Mouse (Mus musculus): ENCODE data around the gene Tgfbr1. TPM values are rescaled to one million over a fixed set of nuclear protein-coding genes. Genes with fewer than 3 reads are reported as not detected.

The Tgfbr1 gene
- total and polyA plus RNA-seq, 3 experiments: 4.3 to 4.5 TPM; not detected in 1

DNA sequence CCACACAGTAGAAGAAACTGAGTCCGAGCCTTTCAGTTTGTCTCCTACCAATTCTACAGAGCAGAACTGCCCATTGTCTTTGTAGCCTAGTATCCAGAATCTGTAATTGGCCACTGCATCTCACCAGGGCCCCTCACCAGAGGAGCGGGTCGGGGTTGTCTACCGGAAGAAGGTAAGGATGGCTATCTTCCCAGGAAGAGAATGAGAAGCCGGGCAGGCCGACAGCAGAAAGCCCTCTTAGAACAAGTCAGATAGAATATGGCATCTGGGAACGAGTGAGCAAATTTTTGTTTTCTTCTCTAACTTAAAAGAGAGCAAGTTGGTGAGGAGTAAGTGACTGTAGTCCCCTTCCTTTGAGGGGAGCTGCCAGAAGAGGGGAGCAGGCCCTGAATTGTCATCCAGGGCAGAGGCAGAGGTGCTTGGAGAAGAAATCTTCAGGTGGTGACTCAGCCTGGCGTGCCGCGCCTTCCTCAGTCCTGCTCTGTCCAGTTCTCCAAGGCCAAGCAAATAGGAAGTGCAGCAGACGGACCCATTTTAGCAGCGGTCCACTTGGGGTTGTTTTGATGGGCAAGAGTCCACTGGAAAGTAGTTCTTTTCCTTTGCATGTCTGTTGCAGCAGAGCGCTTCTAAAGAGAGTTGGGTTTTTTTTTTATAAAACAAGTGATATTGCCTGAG is 22.5 kb upstream of the Tgfbr1 start:
- TF ChIP-seq MYB (IDR thresholded peaks at IDR 0.05; ENCODE audit: low read depth, low read length) (no peak), USF2 (IDR thresholded peaks at IDR 0.05; ENCODE audit: borderline replicate concordance in 1 of 2, insufficient read depth in 1 of 2, low read depth in 1 of 2, low read length in 2 of 2) (no peak), ZNF384 (IDR thresholded peaks at IDR 0.05; ENCODE audit: low read depth, low read length) (no peak), MXI1 (IDR thresholded peaks at IDR 0.05; ENCODE audit: low read depth, low read length) (no peak), USF1 (IDR thresholded peaks at IDR 0.05; ENCODE audit: low read depth, low read length) (no peak), SMC3 (IDR thresholded peaks at IDR 0.05; ENCODE audit: low read depth, low read length) (no peak), CHD2 (IDR thresholded peaks at IDR 0.05; ENCODE audit: low read length) (no peak), SIN3A (IDR thresholded peaks at IDR 0.05; ENCODE audit: low read length) (no peak), POLR2AphosphoS2 (IDR thresholded peaks at IDR 0.05; ENCODE audit: low read length) (no peak), ETS1 (IDR thresholded peaks at IDR 0.05; ENCODE audit: low read depth, low read length) (no peak), MYC (IDR thresholded peaks at IDR 0.05; ENCODE audit: low read depth, low read length) (no peak), MAX (IDR thresholded peaks at IDR 0.05; ENCODE audit: low read length) (no peak), TAL1 (IDR thresholded peaks at IDR 0.05; ENCODE audit: low read length) (no peak), RCOR1 (IDR thresholded peaks at IDR 0.05; ENCODE audit: low read depth, low read length) (no peak), GABPA (IDR thresholded peaks at IDR 0.05; ENCODE audit: low read depth, low read length) (no peak)
- H3K9ac ChIP-seq (ENCODE audit: control insufficient read depth, low read depth, low read length, poor library complexity, severe bottlenecking): no peak overlapping the region
- peaks cover 5 to 16% of the 10 kb centered on the region in 2 experiments for H3K27me3 ChIP-seq (ENCODE audit: control insufficient read depth in 1 of 2, insufficient read depth in 2 of 2, low read length in 2 of 2)
- H3K27ac ChIP-seq (ENCODE audit: control insufficient read depth, low read depth, low read length): no peak overlapping the region
- H3K79me2 ChIP-seq (ENCODE audit: control insufficient read depth, insufficient read depth, low read length, poor library complexity): no peaks in the 10 kb centered on the region
- DNase-seq (ENCODE audit: low read depth, low spot score): no peak
- no peaks in the 10 kb centered on the region for H3K36me3 ChIP-seq (ENCODE audit: control insufficient read depth in 1 of 2, insufficient read depth in 2 of 2, low read length in 2 of 2)
- no peaks in the 10 kb centered on the region for H3K9me3 ChIP-seq (replicated peaks; ENCODE audit: insufficient read depth, low read length)
- H3K4me3 ChIP-seq (ENCODE audit: control insufficient read depth in 1 of 2, insufficient read depth in 1 of 2, low read depth in 2 of 2, low read length in 2 of 2): no peak overlapping the region
- H3K4me1 ChIP-seq (ENCODE audit: control insufficient read depth in 1 of 2, insufficient read depth in 2 of 2, low read length in 2 of 2): no peaks in the 10 kb centered on the region

DNA sequence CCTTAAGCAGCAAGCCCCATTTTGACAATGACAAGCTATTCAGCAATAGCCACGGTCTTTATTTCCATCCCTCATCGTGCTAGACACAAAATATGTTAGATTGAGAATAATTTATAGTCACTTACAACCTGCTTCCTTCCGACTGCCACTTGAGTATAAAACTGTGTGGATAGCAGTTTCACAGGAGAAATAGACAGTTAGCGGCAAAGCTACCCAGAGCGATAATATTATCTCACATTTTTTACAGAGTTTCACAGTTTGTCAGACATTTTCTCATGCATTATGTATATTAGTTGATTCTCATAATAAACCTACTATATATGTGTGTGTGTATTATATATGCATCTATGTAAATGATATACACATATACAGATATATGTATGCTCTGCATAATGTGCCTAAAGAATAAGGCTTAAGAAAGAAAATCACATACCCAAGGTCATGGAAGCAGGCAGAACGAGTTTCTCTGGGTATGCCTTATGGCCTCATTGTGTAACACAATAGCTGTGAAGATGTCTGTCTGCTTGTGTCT is 20.1 kb upstream of the Tgfbr1 start:
- TF ChIP-seq CHD2 (IDR thresholded peaks at IDR 0.05; ENCODE audit: low read length) (no peak), TBP (IDR thresholded peaks at IDR 0.05; ENCODE audit: low read depth, low read length) (no peak), MAFK (IDR thresholded peaks at IDR 0.05; ENCODE audit: borderline replicate concordance, low read depth, low read length) (no peak), POLR2A (IDR thresholded peaks at IDR 0.05; ENCODE audit: control insufficient read depth in 1 of 2, insufficient read depth in 1 of 2, low read depth in 1 of 2, low read length in 2 of 2, poor library complexity in 1 of 2) (no peak), CHD1 (IDR thresholded peaks at IDR 0.05; ENCODE audit: low read depth, low read length) (no peak), SIN3A (IDR thresholded peaks at IDR 0.05; ENCODE audit: low read length) (no peak), NRF1 (IDR thresholded peaks at IDR 0.05; ENCODE audit: insufficient read depth, low read depth, low read length, poor library complexity, severe bottlenecking) (no peak), CTCF (IDR thresholded peaks at IDR 0.05 in 2 of 3, conservative IDR thresholded peaks at IDR 0.05 in 1 of 3; ENCODE audit: control insufficient read depth in 1 of 3, insufficient read depth in 1 of 3, low read depth in 2 of 3, low read length in 3 of 3, poor library complexity in 1 of 3, severe bottlenecking in 1 of 3) (no peak), UBTF (IDR thresholded peaks at IDR 0.05; ENCODE audit: borderline replicate concordance, insufficient read depth, low read depth, low read length) (no peak), MAX (IDR thresholded peaks at IDR 0.05; ENCODE audit: low read length) (no peak), MAZ (IDR thresholded peaks at IDR 0.05; ENCODE audit: low read depth, low read length) (no peak), ELF1 (IDR thresholded peaks at IDR 0.05; ENCODE audit: low read depth, low read length) (no peak)
- no peak overlapping the region for H3K9ac ChIP-seq (ENCODE audit: control insufficient read depth, low read depth, low read length, poor library complexity, severe bottlenecking)
- no peak overlapping the region for H3K27ac ChIP-seq (ENCODE audit: control insufficient read depth, low read depth, low read length)
- H3K27me3 ChIP-seq (ENCODE audit: control insufficient read depth in 1 of 2, insufficient read depth in 2 of 2, low read length in 2 of 2): peaks cover 11 to 20% of the 10 kb centered on the region in 2 experiments
- no peak overlapping the region for H3K4me3 ChIP-seq (ENCODE audit: control insufficient read depth in 1 of 2, insufficient read depth in 1 of 2, low read depth in 2 of 2, low read length in 2 of 2)
- H3K79me2 ChIP-seq (ENCODE audit: control insufficient read depth, insufficient read depth, low read length, poor library complexity): no peaks in the 10 kb centered on the region
- H3K4me1 ChIP-seq (ENCODE audit: control insufficient read depth in 1 of 2, insufficient read depth in 2 of 2, low read length in 2 of 2): no peaks in the 10 kb centered on the region
- DNase-seq (ENCODE audit: low read depth, low spot score): no peak
- H3K9me3 ChIP-seq (replicated peaks; ENCODE audit: insufficient read depth, low read length): no peaks in the 10 kb centered on the region
- H3K36me3 ChIP-seq (ENCODE audit: control insufficient read depth in 1 of 2, insufficient read depth in 2 of 2, low read length in 2 of 2): no peaks in the 10 kb centered on the region

Measured in MEL (cell line).